Mouse (Mus musculus) limb, embryonic 11.5 days (tissue): Measurements from ENCODE around the gene Tbck. TPM values are rescaled to one million over a fixed set of nuclear protein-coding genes. Genes with fewer than 3 reads are reported as not detected.

Experiments used
- ATAC-seq: fragments of 200-750 bp; cut with Nextera tagmentation; 2 replicates; pipeline ENCODE4 v1.8.0; 2017; ENCODE audit warnings: low read depth; ENCODE audit not compliant: insufficient number of reproducible peaks, low FRiP score, low TSS enrichment
- DNase-seq: peaks from one replicate; pipeline ENCODE4 v3.0.0-alpha.2; 2015; ENCODE audit warnings: low spot score
- H3K27ac ChIP-seq: fragments of 300-500 bp; sonication (generic); replicated peaks from 2 replicates; pipeline ENCODE4 v1.5.1; 2014; ENCODE audit warnings: low read depth, mild to moderate bottlenecking, low read length
- H3K27me3 ChIP-seq: fragments of 300-500 bp; sonication (generic); 2 replicates; pipeline ENCODE4 v1.6.1; 2014; ENCODE audit warnings: mild to moderate bottlenecking, low read length, mixed read lengths; ENCODE audit not compliant: control insufficient read depth, insufficient read depth
- H3K36me3 ChIP-seq: fragments of 300-500 bp; sonication (generic); 2 replicates; pipeline ENCODE4 v1.6.1; 2014; ENCODE audit warnings: mild to moderate bottlenecking, low read length, moderate library complexity, mixed read lengths; ENCODE audit not compliant: control insufficient read depth, insufficient read depth
- H3K4me1 ChIP-seq: fragments of 300-500 bp; sonication (generic); 2 replicates; pipeline ENCODE4 v1.6.1; 2014; ENCODE audit warnings: low read length, mixed read lengths; ENCODE audit not compliant: control insufficient read depth, insufficient read depth
- H3K4me2 ChIP-seq: fragments of 300-500 bp; sonication (generic); 2 replicates; pipeline ENCODE4 v1.6.1; 2014; ENCODE audit warnings: low read depth, mild to moderate bottlenecking, moderate library complexity; ENCODE audit not compliant: severe bottlenecking
- H3K4me3 ChIP-seq: fragments of 300-500 bp; sonication (generic); 2 replicates; pipeline ENCODE4 v1.5.1; 2014; ENCODE audit warnings: low read depth, low read length
- H3K9ac ChIP-seq: fragments of 300-500 bp; sonication (generic); 2 replicates; pipeline ENCODE4 v1.6.1; 2014; ENCODE audit warnings: mild to moderate bottlenecking, low read length
- H3K9me3 ChIP-seq: fragments of 300-500 bp; sonication (generic); 2 replicates; pipeline ENCODE4 v1.6.1; 2016; ENCODE audit warnings: low read length; ENCODE audit not compliant: control insufficient read depth
- WGBS: fragments of 180-500 bp; shearing (Covaris S2); extraction: QIAGEN DNeasy Blood & Tissue Kit; methylation state at CpG from one replicate; pipeline ENCODE4 v1.1.7; 2014; 5-methylcytosine and 5-hydroxymethylcytosine counted together
- polyA plus RNA-seq: library from polyadenylated mRNA; unstranded; fragments of >200 nt; fragmentation: Nextera tagmentation; extraction: Ambion mirVana; gene quantifications from 2 replicates; pipeline ENCODE4 v1.2.1, GENCODE M21; 2014

Tbck gene
- polyA plus RNA-seq, 1 experiment from 2014 or later, result 22.4 TPM

DNA sequence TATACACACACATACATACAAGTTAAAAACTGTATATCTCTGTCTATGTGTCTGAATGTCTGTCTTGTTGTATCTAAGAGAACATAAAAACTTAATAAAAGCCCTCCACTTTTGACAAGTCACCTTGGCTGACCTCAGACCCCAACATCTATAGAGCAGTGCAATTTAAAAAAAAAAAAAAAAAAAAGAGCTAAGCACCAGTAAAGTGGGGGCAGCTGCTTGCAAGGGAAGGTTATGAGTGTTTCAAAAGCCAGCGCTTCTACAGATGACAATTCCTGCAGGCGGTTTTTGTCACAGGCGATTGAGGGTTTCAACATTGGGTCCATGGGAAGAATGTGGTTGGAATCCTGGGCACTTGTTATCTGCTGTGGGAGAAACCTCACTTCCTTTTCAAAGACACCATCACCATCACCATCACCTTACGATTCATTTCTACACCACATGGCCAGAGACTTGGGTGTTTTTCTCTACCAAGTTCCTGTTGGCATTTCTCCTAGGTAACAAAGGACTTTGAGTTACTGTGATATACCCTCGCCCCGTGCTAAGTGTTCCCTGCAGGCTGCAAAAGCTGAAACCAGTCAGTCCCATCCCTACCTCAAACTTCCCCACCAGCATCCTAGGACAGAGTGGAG, 202.6 kb downstream of the Tbck start:
- 95% methylated on average over 6 of the region's 6 CpGs for WGBS
- no peak overlapping the region for H3K9ac ChIP-seq
- H3K27ac ChIP-seq, result no peak overlapping the region
- H3K4me3 ChIP-seq, result no peak overlapping the region
- H3K27me3 ChIP-seq, result no peaks in the 10 kb centered on the region
- no peaks in the 10 kb centered on the region for H3K36me3 ChIP-seq
- no peaks in the 10 kb centered on the region for H3K4me1 ChIP-seq
- no peaks in the 10 kb centered on the region for H3K9me3 ChIP-seq
- ATAC-seq (no peak), DNase-seq (no peak)
- no peak overlapping the region for H3K4me2 ChIP-seq

DNA sequence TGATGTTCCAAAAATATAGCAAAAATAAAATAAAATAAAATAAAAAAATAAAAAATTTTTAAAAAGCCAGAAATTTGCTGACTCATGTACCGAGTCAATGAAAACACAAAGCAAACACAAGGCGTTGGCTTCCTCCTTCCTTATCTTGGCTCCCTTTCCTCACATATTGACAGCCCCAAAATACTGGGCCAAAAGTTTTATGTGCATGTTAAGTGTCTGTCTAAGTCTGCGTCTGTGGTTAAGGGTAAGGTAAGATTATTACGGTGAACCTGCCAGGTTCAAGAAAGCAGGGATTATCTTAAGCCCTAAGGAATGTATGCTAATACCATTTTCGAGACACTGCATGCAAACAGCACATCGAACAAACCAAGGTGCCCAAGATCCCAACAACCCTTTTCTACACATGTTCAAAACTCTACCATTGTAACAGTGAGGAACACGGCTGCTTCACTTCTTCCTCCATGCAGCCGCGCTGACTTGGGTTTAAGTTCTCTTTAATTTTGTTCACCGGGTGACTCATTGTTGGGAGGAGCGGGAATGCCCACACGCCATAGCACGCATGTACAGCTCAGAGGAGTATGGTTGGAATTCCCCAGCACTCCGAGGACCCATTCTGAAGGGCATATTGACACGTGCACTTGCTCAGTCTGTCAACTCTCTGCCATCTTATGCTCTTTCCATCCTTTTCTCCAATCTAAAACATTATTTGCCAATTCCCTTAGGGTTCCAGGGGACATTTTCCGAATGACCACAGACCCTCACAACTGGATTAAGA, 203.3 kb downstream of the Tbck start:
- Histone ChIP-seq H3K27ac (no peak overlapping the region), H3K27me3 (no peaks in the 10 kb centered on the region), H3K4me1 (no peaks in the 10 kb centered on the region), H3K36me3 (no peaks in the 10 kb centered on the region), H3K4me2 (no peak overlapping the region), H3K4me3 (no peak overlapping the region), H3K9ac (no peak overlapping the region), H3K9me3 (no peaks in the 10 kb centered on the region)
- WGBS, result 88% methylated on average over 16 of the region's 16 CpGs
- ATAC-seq (no peak), DNase-seq (no peak)

Other genes with a start within 250 kb of the Tbck start
- not detected in 2 replicates for gene Gimd1, start 54.3 kb upstream of the Tbck start, polyA plus RNA-seq
- gene Aimp1, start 226 bp downstream of the Tbck start, polyA plus RNA-seq, result 87.4 and 96.6 TPM in 2 replicates